Mouse (Mus musculus): ENCODE measurements at regions not wholly inside any gene's neighbourhood (a gene's known extent, or its start where the extent isn't known, plus 50 kb on each side); places are given as distances from the start of the nearest gene placed in this dataset.

DNA sequence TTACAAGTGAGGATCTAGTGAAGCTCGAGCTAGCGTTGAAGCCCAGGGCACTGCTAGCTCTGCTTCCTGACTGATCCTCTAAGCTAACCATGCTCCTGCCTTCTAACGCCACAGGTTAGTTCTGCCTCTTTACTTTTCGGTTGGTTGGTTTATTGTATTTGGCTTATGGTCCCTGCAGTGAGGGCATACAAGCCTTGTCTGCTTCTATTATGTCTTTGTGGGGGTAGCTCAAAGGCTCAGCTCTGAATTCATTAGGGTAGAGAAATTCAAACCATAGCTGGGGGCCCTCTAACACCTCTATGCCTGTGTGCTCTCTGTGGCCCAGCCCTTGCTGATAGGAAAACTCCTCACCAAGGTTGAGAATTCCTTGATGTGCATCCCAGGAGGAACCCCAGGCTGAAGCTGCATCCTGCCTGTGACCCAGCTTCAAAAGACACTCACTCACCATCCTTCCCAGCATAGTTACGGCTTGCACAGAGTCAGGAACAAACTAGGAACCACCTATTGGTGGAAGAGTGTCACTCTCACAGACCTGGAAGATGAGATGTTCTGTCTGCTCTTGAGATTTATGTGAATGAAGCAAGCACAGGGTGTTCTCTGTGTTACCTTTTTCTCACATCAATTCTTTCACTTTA lies 536.7 kb upstream of the Kdm8 start:
- Histone ChIP-seq H3K27me3 (ENCODE audit: control insufficient read depth in 1 of 2, insufficient read depth in 2 of 2, low read length in 2 of 2) (no peaks in the 10 kb centered on the region; a peak in 1 of 4 replicates), H3K27ac (ENCODE audit: control insufficient read depth, low read depth, low read length) (no peak overlapping the region), H3K79me2 (ENCODE audit: control insufficient read depth, insufficient read depth, low read length, poor library complexity) (no peaks in the 10 kb centered on the region), H3K36me3 (ENCODE audit: control insufficient read depth in 1 of 2, insufficient read depth in 2 of 2, low read length in 2 of 2) (no peaks in the 10 kb centered on the region), H3K4me1 (ENCODE audit: control insufficient read depth in 1 of 2, insufficient read depth in 2 of 2, low read length in 2 of 2) (no peaks in the 10 kb centered on the region), H3K9ac (ENCODE audit: control insufficient read depth, low read depth, low read length, poor library complexity, severe bottlenecking) (no peak overlapping the region), H3K4me3 (ENCODE audit: control insufficient read depth in 1 of 2, insufficient read depth in 1 of 2, low read depth in 2 of 2, low read length in 2 of 2) (no peak overlapping the region), H3K9me3 (replicated peaks; ENCODE audit: insufficient read depth, low read length) (no peaks in the 10 kb centered on the region)
- TF ChIP-seq TBP (IDR thresholded peaks at IDR 0.05; ENCODE audit: low read depth, low read length) = no peak
- DNase-seq (ENCODE audit: low read depth, low spot score) = no peak

DNA sequence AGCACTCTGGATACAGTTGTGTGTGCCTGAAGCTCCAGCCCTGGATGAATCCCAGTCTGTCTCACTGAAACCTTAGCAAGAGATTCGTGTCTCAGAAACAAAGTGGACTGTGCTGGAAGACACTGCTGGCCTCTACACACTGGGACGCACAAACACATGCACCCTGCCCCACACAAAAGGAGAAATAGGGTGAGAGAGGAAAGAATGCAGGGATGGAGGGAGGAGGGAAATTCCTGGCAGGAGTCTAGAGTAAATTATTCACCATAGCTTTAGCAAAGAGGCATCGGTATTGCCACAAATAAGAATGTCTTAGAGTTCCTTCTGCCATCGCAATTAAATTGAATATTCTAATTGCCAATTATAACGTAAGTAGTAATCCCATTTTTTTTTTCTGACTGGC lies 530.4 kb upstream of the Kdm8 start:
- Histone ChIP-seq H3K4me1 (ENCODE audit: control insufficient read depth in 1 of 2, insufficient read depth in 2 of 2, low read length in 2 of 2) (no peaks in the 10 kb centered on the region), H3K4me3 (ENCODE audit: control insufficient read depth in 1 of 2, insufficient read depth in 1 of 2, low read depth in 2 of 2, low read length in 2 of 2) (no peak overlapping the region), H3K9me3 (replicated peaks; ENCODE audit: insufficient read depth, low read length) (no peaks in the 10 kb centered on the region), H3K79me2 (ENCODE audit: control insufficient read depth, insufficient read depth, low read length, poor library complexity) (no peaks in the 10 kb centered on the region), H3K27ac (ENCODE audit: control insufficient read depth, low read depth, low read length) (no peak overlapping the region), H3K27me3 (ENCODE audit: control insufficient read depth in 1 of 2, insufficient read depth in 2 of 2, low read length in 2 of 2) (no peaks in the 10 kb centered on the region), H3K9ac (ENCODE audit: control insufficient read depth, low read depth, low read length, poor library complexity, severe bottlenecking) (no peak overlapping the region), H3K36me3 (ENCODE audit: control insufficient read depth in 1 of 2, insufficient read depth in 2 of 2, low read length in 2 of 2) (no peaks in the 10 kb centered on the region)
- no peak for DNase-seq (ENCODE audit: low read depth, low spot score)
- TF ChIP-seq E2F4 (IDR thresholded peaks at IDR 0.05; ENCODE audit: borderline replicate concordance, low read depth, low read length) = no peak
- TF ChIP-seq USF2 (IDR thresholded peaks at IDR 0.05; ENCODE audit: borderline replicate concordance in 1 of 2, insufficient read depth in 1 of 2, low read depth in 1 of 2, low read length in 2 of 2) = no peak
- no peak for TF ChIP-seq MAX (IDR thresholded peaks at IDR 0.05; ENCODE audit: low read length)
- no peak for TF ChIP-seq CTCF (IDR thresholded peaks at IDR 0.05 in 2 of 3, conservative IDR thresholded peaks at IDR 0.05 in 1 of 3; ENCODE audit: control insufficient read depth in 1 of 3, insufficient read depth in 1 of 3, low read depth in 2 of 3, low read length in 3 of 3, poor library complexity in 1 of 3, severe bottlenecking in 1 of 3)
- TF ChIP-seq TAL1 (IDR thresholded peaks at IDR 0.05; ENCODE audit: low read length) = no peak
- TF ChIP-seq KAT2A (conservative IDR thresholded peaks at IDR 0.05; ENCODE audit: low read depth, low read length) = no peak
- TF ChIP-seq CHD2 (IDR thresholded peaks at IDR 0.05; ENCODE audit: low read length) = no peak
- no peak for TF ChIP-seq ELF1 (IDR thresholded peaks at IDR 0.05; ENCODE audit: low read depth, low read length)
- no peak for TF ChIP-seq ZNF384 (IDR thresholded peaks at IDR 0.05; ENCODE audit: low read depth, low read length)
- no peak for TF ChIP-seq UBTF (IDR thresholded peaks at IDR 0.05; ENCODE audit: borderline replicate concordance, insufficient read depth, low read depth, low read length)
- TF ChIP-seq ZMIZ1 (IDR thresholded peaks at IDR 0.05; ENCODE audit: low read depth, low read length) = no peak
- TF ChIP-seq RCOR1 (IDR thresholded peaks at IDR 0.05; ENCODE audit: low read depth, low read length) = no peak
- no peak for TF ChIP-seq HCFC1 (IDR thresholded peaks at IDR 0.05; ENCODE audit: low read depth, low read length)
- TF ChIP-seq MEF2A (IDR thresholded peaks at IDR 0.05; ENCODE audit: extremely low read depth, insufficient replicate concordance, low read depth, low read length, poor library complexity, severe bottlenecking) = no peak
- TF ChIP-seq MYB (IDR thresholded peaks at IDR 0.05; ENCODE audit: low read depth, low read length) = no peak
- TF ChIP-seq ZKSCAN1 (IDR thresholded peaks at IDR 0.05; ENCODE audit: low read depth, low read length) = no peak

All from MEL (cell line).